Mouse (Mus musculus) hindbrain, embryonic 11.5 days (tissue): Measurements from ENCODE around the gene Phactr3. TPM values are rescaled to one million over a fixed set of nuclear protein-coding genes. Genes with fewer than 3 reads are reported as not detected.

Source experiments
- ATAC-seq: fragments of 200-750 bp; cut with Nextera tagmentation; 2 replicates; pipeline ENCODE4 v1.8.0; 2017; ENCODE audit warnings: mild to moderate bottlenecking, moderate TSS enrichment, moderate library complexity; ENCODE audit not compliant: low FRiP score
- DNase-seq: peaks from one replicate; pipeline ENCODE4 v3.0.0-alpha.2; 2015; ENCODE audit warnings: low spot score
- H3K27ac ChIP-seq: fragments of 300-500 bp; sonication (generic); 2 replicates; pipeline ENCODE4 v1.5.1; 2014; ENCODE audit warnings: mild to moderate bottlenecking, low read depth, low read length
- H3K27me3 ChIP-seq: fragments of 300-500 bp; sonication (generic); 2 replicates; pipeline ENCODE4 v1.6.1; 2014; ENCODE audit warnings: mild to moderate bottlenecking, low read length, moderate library complexity, mixed read lengths; ENCODE audit not compliant: control insufficient read depth, insufficient read depth
- H3K36me3 ChIP-seq: fragments of 300-500 bp; sonication (generic); 2 replicates; pipeline ENCODE4 v1.6.1; 2014; ENCODE audit warnings: mild to moderate bottlenecking, low read length, moderate library complexity, mixed read lengths; ENCODE audit not compliant: control insufficient read depth, insufficient read depth
- H3K4me1 ChIP-seq: fragments of 300-500 bp; sonication (generic); replicated peaks from 2 replicates; pipeline ENCODE4 v1.6.1; 2014; ENCODE audit warnings: low read length, mixed read lengths; ENCODE audit not compliant: control insufficient read depth, insufficient read depth
- H3K4me2 ChIP-seq: fragments of 300-500 bp; sonication (generic); replicated peaks from 2 replicates; pipeline ENCODE4 v1.6.1; 2014; ENCODE audit warnings: mild to moderate bottlenecking, low read depth, low read length
- H3K4me3 ChIP-seq: fragments of 300-500 bp; sonication (generic); 2 replicates; pipeline ENCODE4 v1.5.1; 2014; ENCODE audit warnings: low read depth, low read length
- H3K9ac ChIP-seq: fragments of 300-500 bp; sonication (generic); 2 replicates; pipeline ENCODE4 v1.6.1; 2014; ENCODE audit warnings: low read depth, low read length
- H3K9me3 ChIP-seq: fragments of 300-500 bp; sonication (generic); 2 replicates; pipeline ENCODE4 v1.6.1; 2016; ENCODE audit warnings: low read length; ENCODE audit not compliant: control insufficient read depth
- WGBS: fragments of 180-500 bp; shearing (Covaris S2); extraction: QIAGEN DNeasy Blood & Tissue Kit; methylation state at CpG from one replicate; pipeline ENCODE4 v1.1.7; 2014; 5-methylcytosine and 5-hydroxymethylcytosine counted together
- polyA plus RNA-seq: library from polyadenylated mRNA; unstranded; fragments of >200 nt; fragmentation: Nextera tagmentation; extraction: Ambion mirVana; gene quantifications from 2 replicates; pipeline ENCODE4 v1.2.1, GENCODE M21; 2014

The Phactr3 gene
- polyA plus RNA-seq, 1 experiment from 2014 or later = 14.5 TPM

- Histone ChIP-seq H3K27me3 (no peaks in the 10 kb centered on the region), H3K27ac (no peak overlapping the region), H3K9ac (no peak overlapping the region), H3K9me3 (no peaks in the 10 kb centered on the region), H3K4me2 (no peak overlapping the region), H3K4me3 (no peak overlapping the region), H3K4me1 (no peaks in the 10 kb centered on the region; the same call in 1 of the 2 replicates), H3K36me3 (no peaks in the 10 kb centered on the region)
- ATAC-seq (peak; percentile 74), DNase-seq (peak; percentile 91)
- 6% methylated on average over 8 of the region's 8 CpGs for WGBS
These were observed 145.6 kb downstream of the Phactr3 start for GRCm38 (mm10) chr2:178264389-178264788.

GRCm38 (mm10) chr2:178265454-178265853 is 146.7 kb downstream of the Phactr3 start:
- Histone ChIP-seq H3K4me3 (no peak overlapping the region), H3K9ac (no peak overlapping the region), H3K4me2 (no peak overlapping the region), H3K4me1 (no peaks in the 10 kb centered on the region; the same call in 1 of the 2 replicates), H3K27me3 (no peaks in the 10 kb centered on the region), H3K27ac (no peak overlapping the region), H3K36me3 (no peaks in the 10 kb centered on the region), H3K9me3 (no peaks in the 10 kb centered on the region)
- 8% methylated on average over 2 of the region's 2 CpGs for WGBS
- peak; percentile 36 for ATAC-seq
- peak; percentile 29 for DNase-seq

- no peak for DNase-seq
- Histone ChIP-seq H3K27me3 (no peaks in the 10 kb centered on the region), H3K9me3 (no peaks in the 10 kb centered on the region), H3K4me1 (no peaks in the 10 kb centered on the region), H3K4me2 (no peak overlapping the region), H3K9ac (no peak overlapping the region), H3K27ac (no peak overlapping the region), H3K4me3 (no peak overlapping the region), H3K36me3 (no peaks in the 10 kb centered on the region)
- 87% methylated on average over 2 of the region's 2 CpGs for WGBS
- ATAC-seq = no peak
These were observed 152.0 kb downstream of the Phactr3 start for GRCm38 (mm10) chr2:178270794-178271193.

- Histone ChIP-seq H3K4me2 (no peak overlapping the region), H3K9ac (no peak overlapping the region), H3K4me1 (no peaks in the 10 kb centered on the region), H3K36me3 (no peaks in the 10 kb centered on the region), H3K27ac (no peak overlapping the region), H3K27me3 (no peaks in the 10 kb centered on the region), H3K4me3 (no peak overlapping the region), H3K9me3 (no peaks in the 10 kb centered on the region)
- DNase-seq (no peak), ATAC-seq (no peak)
- 69% methylated on average over 4 of the region's 4 CpGs for WGBS
These were observed 153.6 kb downstream of the Phactr3 start for GRCm38 (mm10) chr2:178272350-178272749.

- 80% methylated on average over 4 of the region's 4 CpGs for whole genome bisulfite sequencing
These were observed 155.4 kb downstream of the Phactr3 start for GRCm38 (mm10) chr2:178274126-178274525.

GRCm38 (mm10) chr2:178277206-178277605 is 158.4 kb downstream of the Phactr3 start:
- H3K36me3 ChIP-seq = no peaks in the 10 kb centered on the region
- no peak overlapping the region for H3K4me2 ChIP-seq
- no peak overlapping the region for H3K27ac ChIP-seq
- no peaks in the 10 kb centered on the region for H3K4me1 ChIP-seq
- H3K9ac ChIP-seq = no peak overlapping the region
- peak; percentile 63 for DNase-seq
- no peaks in the 10 kb centered on the region for H3K9me3 ChIP-seq
- no peak overlapping the region for H3K4me3 ChIP-seq
- ATAC-seq = no peak
- WGBS = 13% methylated on average over 6 of the region's 6 CpGs
- H3K27me3 ChIP-seq = no peaks in the 10 kb centered on the region

More at GRCm38 (mm10) chr2:178274126-178274525, 155.4 kb downstream of the Phactr3 start:
- H3K27ac ChIP-seq = no peak overlapping the region
- H3K4me2 ChIP-seq = no peak overlapping the region
- H3K36me3 ChIP-seq = no peaks in the 10 kb centered on the region
- H3K9ac ChIP-seq = no peak overlapping the region
- H3K4me1 ChIP-seq = no peaks in the 10 kb centered on the region
- DNase-seq (no peak), ATAC-seq (no peak)
- H3K4me3 ChIP-seq = no peak overlapping the region
- no peaks in the 10 kb centered on the region for H3K27me3 ChIP-seq
- H3K9me3 ChIP-seq = no peaks in the 10 kb centered on the region

- no peak overlapping the region for H3K9ac ChIP-seq
These were observed 162.4 kb downstream of the Phactr3 start for GRCm38 (mm10) chr2:178281183-178281582.

GRCm38 (mm10) chr2:178287285-178287684 is 168.5 kb downstream of the Phactr3 start:
- Histone ChIP-seq H3K36me3 (no peaks in the 10 kb centered on the region), H3K9me3 (no peaks in the 10 kb centered on the region), H3K9ac (no peak overlapping the region), H3K27me3 (no peaks in the 10 kb centered on the region), H3K27ac (no peak overlapping the region), H3K4me2 (no peak overlapping the region), H3K4me1 (no peaks in the 10 kb centered on the region), H3K4me3 (no peak overlapping the region)
- whole genome bisulfite sequencing = 81% methylated on average over 5 of the region's 5 CpGs
- DNase-seq = peak; percentile 61
- no peak for ATAC-seq

More at GRCm38 (mm10) chr2:178281183-178281582, 162.4 kb downstream of the Phactr3 start:
- 54% methylated on average over 3 of the region's 3 CpGs for WGBS
- ATAC-seq = no peak
- Histone ChIP-seq H3K36me3 (no peaks in the 10 kb centered on the region), H3K4me2 (no peak overlapping the region), H3K4me1 (no peaks in the 10 kb centered on the region), H3K4me3 (no peak overlapping the region), H3K27me3 (no peaks in the 10 kb centered on the region), H3K27ac (no peak overlapping the region), H3K9me3 (no peaks in the 10 kb centered on the region)
- no peak for DNase-seq

GRCm38 (mm10) chr2:178288666-178289065 is 169.9 kb downstream of the Phactr3 start:
- DNase-seq (no peak), ATAC-seq (no peak)
- Histone ChIP-seq H3K4me3 (no peak overlapping the region), H3K4me1 (no peaks in the 10 kb centered on the region), H3K9me3 (no peaks in the 10 kb centered on the region), H3K27ac (no peak overlapping the region), H3K9ac (no peak overlapping the region), H3K4me2 (no peak overlapping the region), H3K27me3 (no peaks in the 10 kb centered on the region), H3K36me3 (no peaks in the 10 kb centered on the region)
- WGBS = 87% methylated on average over 3 of the region's 3 CpGs
